Mouse (Mus musculus): ENCODE measurements around the gene Thsd7b.

- TF ChIP-seq CTCF (IDR thresholded peaks at IDR 0.05; ENCODE audit: low read depth, low read length) (no peak), POLR2A (IDR thresholded peaks at IDR 0.05; ENCODE audit: borderline replicate concordance, low read depth, low read length) (no peak)
Observed at GRCm38 (mm10) chr1:130112580-130113314, 839.6 kb downstream of the Thsd7b start.
